Mouse (Mus musculus): ENCODE data around the gene Bmp7. TPM values are rescaled to one million over a fixed set of nuclear protein-coding genes. Genes with fewer than 3 reads are reported as not detected.

The Bmp7 gene
- polyA plus RNA-seq, 1 experiment = 1.6 TPM

- Histone ChIP-seq H3K4me3 (ENCODE audit: extremely low read depth, insufficient read depth, insufficient read length) (no peak overlapping the region), H3K36me3 (ENCODE audit: control insufficient read depth, insufficient read depth, low read length) (no peaks in the 10 kb centered on the region), H3K27ac (ENCODE audit: insufficient read depth, low read length) (no peak overlapping the region), H3K27me3 (ENCODE audit: control insufficient read depth, insufficient read depth, low read length) (0 out of 2 replicates have a peak, but pooled peaks cover 1% of the 10 kb centered on the region), H3K4me1 (ENCODE audit: control insufficient read depth, insufficient read depth, insufficient read length) (no peaks in the 10 kb centered on the region)
- no peak for DNase-seq (ENCODE audit: low read depth in 1 of 2, low spot score in 2 of 2)
- TF ChIP-seq POLR2A (IDR thresholded peaks at IDR 0.05; ENCODE audit: low read depth, low read length) = no peak
- TF ChIP-seq CTCF (IDR thresholded peaks at IDR 0.05; ENCODE audit: extremely low read depth, insufficient read depth, insufficient read length, insufficient replicate concordance) = 0 out of 2 replicates have a peak, but pooled peaks have one; percentile 10
- WGBS = 22% methylated on average over 43 of the region's 43 CpGs
These were observed 115.0 kb downstream of the Bmp7 start for GRCm38 (mm10) chr2:172824906-172825784.

GRCm38 (mm10) chr2:172818631-172819230 lies 121.4 kb downstream of the Bmp7 start:
- 84% methylated on average over 8 of the region's 10 CpGs for WGBS
- H3K4me1 ChIP-seq (ENCODE audit: control insufficient read depth, insufficient read depth, insufficient read length) = no peaks in the 10 kb centered on the region
- H3K4me3 ChIP-seq (ENCODE audit: extremely low read depth, insufficient read depth, insufficient read length) = no peak overlapping the region
- no peak for TF ChIP-seq CTCF (IDR thresholded peaks at IDR 0.05; ENCODE audit: extremely low read depth, insufficient read depth, insufficient read length, insufficient replicate concordance)
- no peak for TF ChIP-seq POLR2A (IDR thresholded peaks at IDR 0.05; ENCODE audit: low read depth, low read length)
- H3K27ac ChIP-seq (ENCODE audit: insufficient read depth, low read length) = no peak overlapping the region
- no peak for DNase-seq (ENCODE audit: low read depth in 1 of 2, low spot score in 2 of 2)
- no peaks in the 10 kb centered on the region for H3K36me3 ChIP-seq (ENCODE audit: control insufficient read depth, insufficient read depth, low read length)
- no peaks in the 10 kb centered on the region for H3K27me3 ChIP-seq (ENCODE audit: control insufficient read depth, insufficient read depth, low read length)

Other genes with a start within 250 kb of the Bmp7 start
- 0.86 and 0.98 TPM in 2 replicates for gene Spo11, start 37.4 kb upstream of the Bmp7 start, polyA plus RNA-seq (2012; rRNA removed)
- gene Rae1, start 59.8 kb upstream of the Bmp7 start, polyA plus RNA-seq (2012; rRNA removed) = 48.3 and 51.5 TPM in 2 replicates
- 663 and 724 TPM in 2 replicates for gene Rbm38, start 80.2 kb upstream of the Bmp7 start, polyA plus RNA-seq (2012; rRNA removed)
- not detected in 2 replicates for gene Ctcfl, start 179.2 kb upstream of the Bmp7 start, polyA plus RNA-seq (2012; rRNA removed)
- gene Pck1, start 212.7 kb upstream of the Bmp7 start, polyA plus RNA-seq (2012; rRNA removed) = 0.28 and 0.76 TPM in 2 replicates